Mouse (Mus musculus): ENCODE measurements around the gene Mmp17. TPM values are rescaled to one million over a fixed set of nuclear protein-coding genes. Genes with fewer than 3 reads are reported as not detected.
A peak's percentile ranks its signal among the peaks of the same experiment; 100 is the strongest.

Mmp17 gene
- polyA plus RNA-seq (2017; shearing (Covaris generic)) = under 1 TPM in 1 of 2 experiments, not detected in 1; 0.75 TPM

- peak; percentile 90 for ATAC-seq
Observed at GRCm38 (mm10) chr5:129583761-129584582, at the start of gene Mmp17. Gene Mmp17, plus strand, starts transcription at chr5:129584169.

- no peak for ATAC-seq
Observed at GRCm38 (mm10) chr5:129534500-129534899, 49.5 kb upstream of the Mmp17 start.

- no peak for ATAC-seq
Observed at GRCm38 (mm10) chr5:129535021-129535420, 48.9 kb upstream of the Mmp17 start.

GRCm38 (mm10) chr5:129535431-129535830 lies 48.5 kb upstream of the Mmp17 start:
- no peak for ATAC-seq

- ATAC-seq = no peak
Observed at GRCm38 (mm10) chr5:129538826-129539225, 45.1 kb upstream of the Mmp17 start.

- no peak for ATAC-seq
Observed at GRCm38 (mm10) chr5:129542236-129542635, 41.7 kb upstream of the Mmp17 start.

GRCm38 (mm10) chr5:129545787-129546186 lies 38.2 kb upstream of the Mmp17 start:
- no peak for ATAC-seq

- no peak for ATAC-seq
Observed at GRCm38 (mm10) chr5:129549716-129550115, 34.3 kb upstream of the Mmp17 start.

GRCm38 (mm10) chr5:129550790-129551189 lies 33.2 kb upstream of the Mmp17 start:
- no peak for ATAC-seq

- ATAC-seq = no peak
Observed at GRCm38 (mm10) chr5:129551991-129552390, 32.0 kb upstream of the Mmp17 start.

GRCm38 (mm10) chr5:129553642-129554041 lies 30.3 kb upstream of the Mmp17 start:
- no peak for ATAC-seq

GRCm38 (mm10) chr5:129558591-129558990 lies 25.4 kb upstream of the Mmp17 start:
- ATAC-seq = no peak

- ATAC-seq = no peak
Observed at GRCm38 (mm10) chr5:129559283-129559682, 24.7 kb upstream of the Mmp17 start.

GRCm38 (mm10) chr5:129562342-129562741 lies 21.6 kb upstream of the Mmp17 start:
- ATAC-seq = no peak

- ATAC-seq = no peak
Observed at GRCm38 (mm10) chr5:129568596-129568995, 15.4 kb upstream of the Mmp17 start.

GRCm38 (mm10) chr5:129578201-129578600 lies 5.8 kb upstream of the Mmp17 start:
- ATAC-seq = no peak

GRCm38 (mm10) chr5:129580046-129580445 lies 3.9 kb upstream of the Mmp17 start:
- no peak for ATAC-seq

- no peak for ATAC-seq
Observed at GRCm38 (mm10) chr5:129580572-129580971, 3.4 kb upstream of the Mmp17 start.

- ATAC-seq = no peak
Observed at GRCm38 (mm10) chr5:129581015-129581414, 3.0 kb upstream of the Mmp17 start.

- ATAC-seq = no peak
Observed at GRCm38 (mm10) chr5:129583331-129583730, 638 bp upstream of the Mmp17 start.

GRCm38 (mm10) chr5:129584583-129585541 lies 893 bp downstream of the Mmp17 start:
- ATAC-seq = no peak

GRCm38 (mm10) chr5:129586016-129586415 lies 2.0 kb downstream of the Mmp17 start:
- peak; percentile 46 for ATAC-seq

GRCm38 (mm10) chr5:129586471-129586870 lies 2.5 kb downstream of the Mmp17 start:
- ATAC-seq = no peak

Measured in CD4-positive, CD25-positive, alpha-beta regulatory T cell, adult 4 months (primary cell).